Mouse (Mus musculus): ENCODE measurements at regions not wholly inside any gene's neighbourhood (a gene's known extent, or its start where the extent isn't known, plus 50 kb on each side); places are given as distances from the start of the nearest gene placed in this dataset.

DNA sequence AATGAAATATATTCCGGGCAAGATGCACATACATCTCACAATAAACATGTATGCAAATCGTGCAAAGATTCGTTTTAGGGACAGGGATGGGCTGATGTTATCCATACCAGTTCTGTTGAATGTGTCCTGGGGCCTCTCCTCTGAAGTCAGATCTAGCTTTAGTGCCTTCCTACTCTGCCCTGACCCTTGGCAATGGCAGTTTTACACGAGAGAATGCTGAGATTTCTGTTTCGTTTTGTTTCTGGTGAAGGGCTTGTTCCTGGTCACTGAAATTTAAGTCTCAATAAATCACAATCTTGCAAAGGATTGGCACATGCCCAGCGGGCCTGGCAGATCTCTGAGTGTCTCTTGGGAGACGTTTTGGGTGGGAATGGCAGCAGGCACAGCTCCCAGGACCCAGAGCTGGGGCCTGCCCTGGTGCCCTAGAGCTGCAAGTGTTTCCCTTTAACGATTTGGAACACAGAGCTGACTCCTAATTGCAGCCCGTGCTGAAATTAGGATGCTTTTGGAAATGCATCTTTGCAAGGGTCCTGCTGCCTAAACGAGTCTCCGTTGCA, 447.5 kb downstream of the Etnk1 start:
- no peak for TF ChIP-seq POLR2A (IDR thresholded peaks at IDR 0.05; ENCODE audit: borderline replicate concordance, low read depth, low read length)
- TF ChIP-seq CTCF (IDR thresholded peaks at IDR 0.05; ENCODE audit: low read depth, low read length) = no peak
